Comparison of ENCODE assay signal across 8 mouse cellular contexts in the genomic region with DNA sequence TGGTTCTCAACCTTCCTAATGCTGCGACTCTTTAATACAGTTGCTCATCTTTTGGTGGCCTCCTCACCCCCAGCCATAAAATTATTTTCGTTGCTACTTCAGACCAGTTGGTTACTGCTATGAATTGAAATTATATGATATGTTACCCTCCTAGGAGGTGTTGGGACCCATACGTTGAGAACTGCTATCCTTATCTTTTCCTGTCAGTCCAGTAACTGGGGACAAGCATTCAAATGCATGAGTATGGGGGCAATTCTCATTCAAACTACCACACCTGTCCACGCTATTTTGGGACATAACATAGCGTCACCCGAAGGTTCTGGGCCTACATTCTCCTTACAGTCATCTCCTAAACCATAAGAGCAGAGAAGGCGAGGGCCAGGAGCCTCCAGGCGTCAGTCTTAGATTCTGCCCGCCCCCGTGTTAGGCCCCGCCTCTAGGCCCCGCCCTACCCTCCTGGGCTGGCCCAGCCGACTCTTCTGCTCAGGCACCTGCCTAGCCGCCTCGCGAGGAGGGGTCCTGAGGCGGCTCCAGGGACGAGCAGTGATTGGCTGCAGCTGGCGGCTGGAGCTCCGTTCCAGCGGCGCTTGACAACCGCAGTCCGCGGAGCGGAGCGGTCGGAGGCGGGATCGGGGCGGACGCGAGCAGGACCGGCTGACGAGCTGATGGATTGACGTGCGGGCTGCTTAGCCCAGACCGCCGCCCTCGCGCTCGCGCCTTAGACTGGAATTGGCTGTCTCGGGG. TPM values are rescaled to one million over a fixed set of nuclear protein-coding genes. Genes with fewer than 3 reads are reported as not detected.
DNase-seq lines count a peak whose midpoint lies in the region; ATAC-seq and TF ChIP-seq lines count a peak whose summit lies in the region.

A gene (plus strand): TSS at position 494 of the 744 bp plus-strand sequence.

- H3K4me3 ChIP-seq in bone marrow, adult 2 months (replicated peaks; ENCODE audit: control insufficient read depth, low read depth, low read length), result peak within 1 kb of the TSS; percentile 93
- H3K4me3 ChIP-seq in embryonic facial prominence, embryonic 15.5 days (replicated peaks), result peak within 1 kb of the TSS; percentile 99
- H3K4me3 ChIP-seq in limb, embryonic 14.5 days (replicated peaks; ENCODE audit: low read length), result peak within 1 kb of the TSS; percentile 60
- H3K4me3 ChIP-seq in midbrain, postnatal 0 days (ENCODE audit: low read depth, low read length), result peak within 1 kb of the TSS; percentile 79

- WGBS in bone marrow, adult 2 months, result 3% methylated on average over 44 of the region's 44 CpGs
- 6% methylated on average over 44 of the region's 44 CpGs for WGBS in embryonic facial prominence, embryonic 15.5 days
- WGBS in limb, embryonic 14.5 days, result 7% methylated on average over 34 of the region's 44 CpGs
- 5% methylated on average over 44 of the region's 44 CpGs for whole genome bisulfite sequencing in midbrain, postnatal 0 days

- H3K27me3 ChIP-seq in embryonic facial prominence, embryonic 15.5 days, result no peaks in the 10 kb centered on the region
- no peaks in the 10 kb centered on the region for H3K27me3 ChIP-seq in limb, embryonic 14.5 days (ENCODE audit: control insufficient read depth, insufficient read depth, low read length)
- H3K27me3 ChIP-seq in midbrain, postnatal 0 days (ENCODE audit: insufficient read depth, low read length), result no peaks in the 10 kb centered on the region

- ATAC-seq in embryonic facial prominence, embryonic 15.5 days (ENCODE audit: insufficient number of reproducible peaks, low FRiP score, low TSS enrichment, low read depth), result peak; percentile 99
- ATAC-seq in limb, embryonic 14.5 days (ENCODE audit: low FRiP score, low read depth), result peak; percentile 100
- peak; percentile 99 for ATAC-seq in midbrain, postnatal 0 days (ENCODE audit: low FRiP score)

- peak; percentile 96 for DNase-seq in 416B (ENCODE audit: low read depth)
- DNase-seq in heart, adult 8-10 months (ENCODE audit: low spot score), result peak; percentile 93
- DNase-seq in kidney, adult 9 months, result peak; percentile 97
- peak; percentile 95 for DNase-seq in limb, embryonic 14.5 days (ENCODE audit: low spot score)
- DNase-seq in midbrain, postnatal 0 days (ENCODE audit: low spot score), result peak; percentile 98
- DNase-seq in spleen, postnatal 14 days (ENCODE audit: low spot score in 2 of 2), result peak; percentile 94 to 96

- peak within 1 kb of the TSS; percentile 98 for H3K4me2 ChIP-seq in embryonic facial prominence, embryonic 15.5 days (replicated peaks)
- peak within 1 kb of the TSS; percentile 98 for H3K4me2 ChIP-seq in limb, embryonic 14.5 days (replicated peaks; ENCODE audit: low read depth, low read length, severe bottlenecking)
- peak within 1 kb of the TSS; percentile 77 for H3K4me2 ChIP-seq in midbrain, postnatal 0 days (ENCODE audit: low read depth, low read length, poor library complexity, severe bottlenecking)

- no peaks in the 10 kb centered on the region for H3K9me3 ChIP-seq in embryonic facial prominence, embryonic 15.5 days (replicated peaks)
- no peaks in the 10 kb centered on the region for H3K9me3 ChIP-seq in limb, embryonic 14.5 days (ENCODE audit: control insufficient read depth, low read length)
- H3K9me3 ChIP-seq in midbrain, postnatal 0 days (ENCODE audit: low read length), result no peaks in the 10 kb centered on the region

- H3K9ac ChIP-seq in embryonic facial prominence, embryonic 15.5 days, result peak within 1 kb of the TSS; percentile 64
- H3K9ac ChIP-seq in limb, embryonic 14.5 days (ENCODE audit: low read depth, low read length, severe bottlenecking), result peak within 1 kb of the TSS; percentile 58
- H3K9ac ChIP-seq in midbrain, postnatal 0 days (replicated peaks; ENCODE audit: low read length, poor library complexity, severe bottlenecking), result peak within 1 kb of the TSS; percentile 96

- no peaks in the 10 kb centered on the region for H3K36me3 ChIP-seq in embryonic facial prominence, embryonic 15.5 days
- no peaks in the 10 kb centered on the region for H3K36me3 ChIP-seq in limb, embryonic 14.5 days (ENCODE audit: control insufficient read depth, insufficient read depth, low read length)
- H3K36me3 ChIP-seq in midbrain, postnatal 0 days (ENCODE audit: insufficient read depth, low read length), result no peaks in the 10 kb centered on the region

- no peak for TF ChIP-seq CTCF in bone marrow, adult 2 months (IDR thresholded peaks at IDR 0.05; ENCODE audit: control insufficient read depth, insufficient read depth, low read length)
- TF ChIP-seq CTCF in midbrain, postnatal 0 days (IDR thresholded peaks at IDR 0.05), result peak; percentile 2; the same call in 1 of the 2 replicates

- H3K4me1 ChIP-seq in bone marrow, adult 2 months (ENCODE audit: control insufficient read depth, insufficient read depth, low read length), result no peaks in the 10 kb centered on the region
- H3K4me1 ChIP-seq in embryonic facial prominence, embryonic 15.5 days, result peaks cover 6% of the 10 kb centered on the region; the same call in 1 of the 2 replicates
- peaks cover 2% of the 10 kb centered on the region; the same call in 1 of the 2 replicates for H3K4me1 ChIP-seq in limb, embryonic 14.5 days (ENCODE audit: control insufficient read depth, insufficient read depth, low read length)
- peaks cover 5% of the 10 kb centered on the region; the same call in 1 of the 2 replicates for H3K4me1 ChIP-seq in midbrain, postnatal 0 days (ENCODE audit: insufficient read depth, low read length)

- H3K27ac ChIP-seq in bone marrow, adult 2 months (ENCODE audit: control insufficient read depth, insufficient read depth, low read depth, low read length, poor library complexity), result peak within 1 kb of the TSS; percentile 77
- H3K27ac ChIP-seq in embryonic facial prominence, embryonic 15.5 days (replicated peaks), result peak within 1 kb of the TSS; percentile 80
- peak within 1 kb of the TSS; percentile 38 for H3K27ac ChIP-seq in limb, embryonic 14.5 days (replicated peaks; ENCODE audit: low read depth, low read length)
- peak within 1 kb of the TSS; percentile 95 for H3K27ac ChIP-seq in midbrain, postnatal 0 days (ENCODE audit: low read depth, low read length)

- peak; percentile 73; the same call in 1 of the 2 replicates for TF ChIP-seq POLR2A in bone marrow, adult 2 months (IDR thresholded peaks at IDR 0.05; ENCODE audit: borderline replicate concordance, control insufficient read depth, low read depth, low read length)
- peak; percentile 66; the same call in 1 of the 2 replicates for TF ChIP-seq POLR2A in limb, embryonic 14.5 days (IDR thresholded peaks at IDR 0.05; ENCODE audit: borderline replicate concordance, extremely low read depth, insufficient read depth, insufficient read length)

RNA-seq across cellular contexts. Expression of the gene that starts here (rescaled TPM):
- polyA plus RNA-seq in bone marrow, adult 2 months (2011; ENCODE audit: insufficient read depth, insufficient read length, low replicate concordance, missing spikeins), result 1.3 and 3.9 TPM in 2 replicates
- polyA plus RNA-seq in embryonic facial prominence, embryonic 15.5 days (2015; fragmentation: Nextera tagmentation; extraction: Ambion mirVana), result 18.0 and 19.9 TPM in 2 replicates
- 10 to 100 TPM in 2 of 4 experiments, 1 to 10 TPM in 2; 7.2 to 10.3 (median 8.9) TPM for total RNA-seq in heart, adult 8-10 months (2022)
- polyA plus RNA-seq in limb, embryonic 14.5 days (2012; rRNA removed), result 14.2 and 14.3 TPM in 2 replicates
- polyA plus RNA-seq in limb, embryonic 14.5 days (2014; fragmentation: Nextera tagmentation; extraction: Ambion mirVana), result 12.9 and 13.3 TPM in 2 replicates
- 77.6 and 84.9 TPM in 2 replicates for total RNA-seq in midbrain, postnatal 0 days (2014; rRNA removed)
- polyA plus RNA-seq in midbrain, postnatal 0 days (2015; fragmentation: Nextera tagmentation; extraction: Ambion mirVana), result 80.1 and 86.0 TPM in 2 replicates

Comparison
In these comparisons a context has a peak if more than half of its experiments do, and no peak if none do; other contexts are left out.
1. Peak in every context shown above with its lines: DNase-seq, ATAC-seq, H3K4me3 ChIP-seq and H3K27ac ChIP-seq.
2. H3K27ac ChIP-seq: peak in every context shown above with its lines; median percentile 95 in midbrain, postnatal 0 days; 80 in embryonic facial prominence, embryonic 15.5 days; 77 in bone marrow, adult 2 months; 38 in limb, embryonic 14.5 days.